Mouse (Mus musculus): ENCODE data around the gene Mroh8.

Mroh8 gene

GRCm38 (mm10) chr2:157279416-157279800 lies at the start of gene Mroh8:
Gene Mroh8 (minus strand): TSS chr2:157279549.
- no peak for DNase-seq (ENCODE audit: low read depth)

- no peak for DNase-seq (ENCODE audit: low read depth)
Measured at GRCm38 (mm10) chr2:157328570-157328969, 49.2 kb upstream of the Mroh8 start.

GRCm38 (mm10) chr2:157328106-157328505 lies 48.8 kb upstream of the Mroh8 start:
- no peak for DNase-seq (ENCODE audit: low read depth)

- no peak for DNase-seq (ENCODE audit: low read depth)
Measured at GRCm38 (mm10) chr2:157325238-157325637, 45.9 kb upstream of the Mroh8 start.

- DNase-seq (ENCODE audit: low read depth): no peak
Measured at GRCm38 (mm10) chr2:157322029-157322766, 42.8 kb upstream of the Mroh8 start.

- no peak for DNase-seq (ENCODE audit: low read depth)
Measured at GRCm38 (mm10) chr2:157320886-157321285, 41.5 kb upstream of the Mroh8 start.

- DNase-seq (ENCODE audit: low read depth): no peak
Measured at GRCm38 (mm10) chr2:157320135-157320534, 40.8 kb upstream of the Mroh8 start.

GRCm38 (mm10) chr2:157317220-157317619 lies 37.9 kb upstream of the Mroh8 start:
- DNase-seq (ENCODE audit: low read depth): no peak

GRCm38 (mm10) chr2:157316358-157316933 lies 37.1 kb upstream of the Mroh8 start:
- DNase-seq (ENCODE audit: low read depth): no peak

GRCm38 (mm10) chr2:157315486-157315885 lies 36.1 kb upstream of the Mroh8 start:
- no peak for DNase-seq (ENCODE audit: low read depth)

GRCm38 (mm10) chr2:157314310-157314709 lies 35.0 kb upstream of the Mroh8 start:
- DNase-seq (ENCODE audit: low read depth): no peak

GRCm38 (mm10) chr2:157313718-157314117 lies 34.4 kb upstream of the Mroh8 start:
- no peak for DNase-seq (ENCODE audit: low read depth)

GRCm38 (mm10) chr2:157310963-157311637 lies 31.8 kb upstream of the Mroh8 start:
- DNase-seq (ENCODE audit: low read depth): no peak

- no peak for DNase-seq (ENCODE audit: low read depth)
Measured at GRCm38 (mm10) chr2:157309611-157310010, 30.3 kb upstream of the Mroh8 start.

- DNase-seq (ENCODE audit: low read depth): no peak
Measured at GRCm38 (mm10) chr2:157308273-157308917, 29.0 kb upstream of the Mroh8 start.

GRCm38 (mm10) chr2:157307715-157308265 lies 28.4 kb upstream of the Mroh8 start:
- no peak for DNase-seq (ENCODE audit: low read depth)

GRCm38 (mm10) chr2:157306091-157307032 lies 27.0 kb upstream of the Mroh8 start:
- DNase-seq (ENCODE audit: low read depth): peak; percentile 19

GRCm38 (mm10) chr2:157303096-157303495 lies 23.7 kb upstream of the Mroh8 start:
- DNase-seq (ENCODE audit: low read depth): no peak

- no peak for DNase-seq (ENCODE audit: low read depth)
Measured at GRCm38 (mm10) chr2:157300051-157300450, 20.7 kb upstream of the Mroh8 start.

- DNase-seq (ENCODE audit: low read depth): no peak
Measured at GRCm38 (mm10) chr2:157296105-157296689, 16.8 kb upstream of the Mroh8 start.

- DNase-seq (ENCODE audit: low read depth): no peak
Measured at GRCm38 (mm10) chr2:157292093-157292492, 12.7 kb upstream of the Mroh8 start.
